Mouse (Mus musculus): Measurements from ENCODE around the gene 1700001L19Rik. TPM values are rescaled to one million over a fixed set of nuclear protein-coding genes. Genes with fewer than 3 reads are reported as not detected.

The 1700001L19Rik gene
- polyA plus RNA-seq, 1 experiment from 2014 or later: 14.4 TPM

- H3K27ac ChIP-seq (ENCODE audit: low read depth, low read length): no peak overlapping the region
- peak; percentile 46 for ATAC-seq
- no peak overlapping the region for H3K4me3 ChIP-seq (ENCODE audit: low read length)
- no peak overlapping the region for H3K4me2 ChIP-seq (ENCODE audit: low read length)
- H3K36me3 ChIP-seq (ENCODE audit: control insufficient read depth, insufficient read depth, low read length): no peaks in the 10 kb centered on the region
- 10% methylated on average over 6 of the region's 6 CpGs for WGBS
- 0 out of 2 replicates have a peak overlapping the region, but pooled peaks have one; percentile 5 for H3K9ac ChIP-seq (ENCODE audit: low read depth, low read length)
- H3K9me3 ChIP-seq (ENCODE audit: control insufficient read depth, low read length): no peaks in the 10 kb centered on the region
- no peaks in the 10 kb centered on the region for H3K27me3 ChIP-seq (replicated peaks; ENCODE audit: control insufficient read depth, insufficient read depth, low read length)
- H3K4me1 ChIP-seq (ENCODE audit: control insufficient read depth, insufficient read depth, low read depth, low read length): peaks cover 3% of the 10 kb centered on the region
Measured at GRCm38 (mm10) chr13:68601184-68601583, 4.0 kb downstream of the 1700001L19Rik start.

DNA sequence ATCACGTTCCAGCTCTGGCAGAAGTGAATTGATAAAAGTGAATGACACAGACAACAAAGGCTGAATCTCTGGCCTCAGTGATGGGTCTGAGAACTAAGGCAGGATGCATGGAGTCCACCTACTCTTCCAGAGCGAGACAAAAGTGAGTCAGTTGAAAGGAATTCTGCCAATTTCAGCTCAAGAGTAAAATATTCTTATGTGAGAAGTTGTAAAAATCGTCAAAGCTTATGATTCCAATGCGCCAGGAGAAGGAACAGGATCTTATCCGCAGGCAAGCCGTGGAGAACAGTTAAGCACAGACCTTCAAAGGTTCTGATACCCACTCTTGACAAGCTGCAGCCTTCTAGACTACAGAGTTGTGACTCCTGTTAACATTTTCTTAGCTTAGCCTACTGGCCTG, 5.9 kb downstream of the 1700001L19Rik start:
- no peak overlapping the region for H3K4me2 ChIP-seq (ENCODE audit: low read length)
- no peaks in the 10 kb centered on the region for H3K36me3 ChIP-seq (ENCODE audit: control insufficient read depth, insufficient read depth, low read length)
- 84% methylated on average over 6 of the region's 6 CpGs for WGBS
- H3K9ac ChIP-seq (ENCODE audit: low read depth, low read length): no peak overlapping the region
- H3K27me3 ChIP-seq (replicated peaks; ENCODE audit: control insufficient read depth, insufficient read depth, low read length): no peaks in the 10 kb centered on the region
- no peaks in the 10 kb centered on the region for H3K9me3 ChIP-seq (ENCODE audit: control insufficient read depth, low read length)
- H3K4me1 ChIP-seq (ENCODE audit: control insufficient read depth, insufficient read depth, low read depth, low read length): no peaks in the 10 kb centered on the region; the same call in none of the 2 replicates
- ATAC-seq: no peak
- no peak overlapping the region for H3K27ac ChIP-seq (ENCODE audit: low read depth, low read length)
- no peak overlapping the region for H3K4me3 ChIP-seq (ENCODE audit: low read length)

DNA sequence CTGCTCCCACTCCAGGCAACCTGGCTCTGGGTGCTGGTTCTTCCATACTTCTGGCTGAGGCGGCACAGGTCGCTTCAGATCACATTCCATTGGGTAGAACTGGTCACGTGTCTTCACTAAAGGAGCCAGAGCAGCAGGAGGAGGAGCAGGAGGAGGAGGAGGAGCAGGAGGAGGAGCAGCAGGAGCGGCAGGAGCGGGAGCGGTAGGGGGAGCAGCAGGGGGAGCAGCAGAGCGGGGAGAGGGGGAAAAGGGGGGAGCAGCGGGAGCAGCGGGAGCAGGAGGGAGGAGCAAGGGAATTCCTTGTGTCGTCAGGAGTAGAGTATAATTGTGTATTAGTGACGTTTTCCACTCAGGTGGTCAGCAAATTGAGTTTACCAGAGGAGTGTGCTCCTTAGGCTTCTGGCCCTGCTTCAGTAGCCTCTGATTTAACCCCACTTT, 8.5 kb downstream of the 1700001L19Rik start:
- no peaks in the 10 kb centered on the region for H3K9me3 ChIP-seq (ENCODE audit: control insufficient read depth, low read length)
- WGBS: 3% methylated on average over 11 of the region's 11 CpGs
- no peak overlapping the region for H3K9ac ChIP-seq (ENCODE audit: low read depth, low read length)
- H3K36me3 ChIP-seq (ENCODE audit: control insufficient read depth, insufficient read depth, low read length): no peaks in the 10 kb centered on the region
- no peak overlapping the region for H3K27ac ChIP-seq (ENCODE audit: low read depth, low read length)
- H3K4me1 ChIP-seq (ENCODE audit: control insufficient read depth, insufficient read depth, low read depth, low read length): no peaks in the 10 kb centered on the region; the same call in none of the 2 replicates
- no peaks in the 10 kb centered on the region for H3K27me3 ChIP-seq (replicated peaks; ENCODE audit: control insufficient read depth, insufficient read depth, low read length)
- peak overlapping the region; percentile 32 for H3K4me3 ChIP-seq (ENCODE audit: low read length)
- peak; percentile 76 for ATAC-seq
- H3K4me2 ChIP-seq (ENCODE audit: low read length): peak overlapping the region; percentile 52

DNA sequence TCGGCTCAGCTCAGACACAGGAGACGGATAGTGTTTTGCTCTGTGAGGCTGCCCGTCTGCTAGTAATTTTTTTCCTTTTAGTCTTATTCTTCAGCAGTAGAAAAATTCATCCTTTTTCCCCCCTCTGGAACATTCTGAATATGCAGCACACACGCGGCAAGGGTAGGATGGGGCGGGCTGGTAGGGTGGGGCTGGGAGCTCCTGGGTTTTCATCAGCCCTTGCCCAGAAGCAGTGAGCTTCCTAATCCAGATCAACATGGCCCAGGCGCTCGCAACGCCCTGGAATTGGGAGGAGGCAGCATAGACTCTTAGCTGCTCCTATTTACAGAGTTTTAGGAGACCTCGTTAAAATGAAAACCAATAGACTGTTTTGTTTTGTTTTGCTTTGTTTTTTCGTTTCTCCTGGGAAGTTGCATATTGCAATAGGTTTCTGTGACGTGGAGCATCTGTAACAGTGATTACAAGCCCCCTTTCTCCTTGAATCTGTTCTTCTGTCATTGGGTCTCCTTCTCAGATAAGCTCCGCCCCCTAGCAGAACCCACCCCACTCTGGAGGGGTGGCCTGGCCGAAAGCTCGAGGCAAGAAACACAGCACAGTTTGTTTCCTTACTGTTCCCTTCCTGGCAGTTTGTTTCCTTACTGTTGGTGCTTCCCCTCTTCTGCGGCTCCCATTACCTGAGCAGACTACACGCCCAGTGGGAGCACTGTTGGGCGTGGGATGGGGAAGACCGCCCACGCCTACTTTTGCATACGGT, 10.6 kb downstream of the 1700001L19Rik start:
- Histone ChIP-seq H3K9me3 (ENCODE audit: control insufficient read depth, low read length) (no peaks in the 10 kb centered on the region), H3K36me3 (ENCODE audit: control insufficient read depth, insufficient read depth, low read length) (no peaks in the 10 kb centered on the region), H3K4me2 (ENCODE audit: low read length) (peak overlapping the region; percentile 25), H3K27me3 (replicated peaks; ENCODE audit: control insufficient read depth, insufficient read depth, low read length) (no peaks in the 10 kb centered on the region), H3K9ac (ENCODE audit: low read depth, low read length) (0 out of 2 replicates have a peak overlapping the region, but pooled peaks have one; percentile 4), H3K4me1 (ENCODE audit: control insufficient read depth, insufficient read depth, low read depth, low read length) (no peaks in the 10 kb centered on the region; the same call in 1 of the 2 replicates), H3K4me3 (ENCODE audit: low read length) (no peak overlapping the region), H3K27ac (ENCODE audit: low read depth, low read length) (peak overlapping the region; percentile 36)
- 53% methylated on average over 21 of the region's 21 CpGs for WGBS
- peak; percentile 60 for ATAC-seq

GRCm38 (mm10) chr13:68622792-68623191, 25.6 kb downstream of the 1700001L19Rik start:
- H3K9ac ChIP-seq (ENCODE audit: low read depth, low read length): no peak overlapping the region
- H3K4me1 ChIP-seq (ENCODE audit: control insufficient read depth, insufficient read depth, low read depth, low read length): no peaks in the 10 kb centered on the region
- H3K27ac ChIP-seq (ENCODE audit: low read depth, low read length): no peak overlapping the region
- H3K4me3 ChIP-seq (ENCODE audit: low read length): no peak overlapping the region
- no peaks in the 10 kb centered on the region for H3K27me3 ChIP-seq (replicated peaks; ENCODE audit: control insufficient read depth, insufficient read depth, low read length)
- no peaks in the 10 kb centered on the region for H3K36me3 ChIP-seq (ENCODE audit: control insufficient read depth, insufficient read depth, low read length)
- ATAC-seq: peak; percentile 94
- no peak overlapping the region for H3K4me2 ChIP-seq (ENCODE audit: low read length)
- 63% methylated on average over 6 of the region's 6 CpGs for WGBS
- H3K9me3 ChIP-seq (ENCODE audit: control insufficient read depth, low read length): no peaks in the 10 kb centered on the region

DNA sequence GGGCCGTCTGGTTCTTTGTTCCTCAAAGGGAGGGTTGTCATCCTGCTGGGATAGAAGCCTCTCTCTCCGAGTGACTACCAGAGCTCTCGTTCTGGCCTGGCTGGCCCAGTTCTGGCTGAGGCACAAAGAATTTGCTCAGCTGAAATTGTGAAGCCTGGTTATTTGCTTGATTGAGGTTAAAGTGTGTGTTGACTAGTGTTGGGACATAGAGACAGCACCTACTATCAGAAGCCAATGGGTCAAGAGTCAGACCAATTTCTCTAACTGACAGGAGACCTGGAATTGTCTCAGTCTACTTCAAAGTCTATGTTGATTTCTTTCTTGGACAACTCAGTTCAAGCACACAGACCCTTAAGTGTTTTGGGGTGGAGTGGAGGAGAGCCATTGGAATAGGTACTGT, 29.8 kb downstream of the 1700001L19Rik start:
- no peaks in the 10 kb centered on the region for H3K27me3 ChIP-seq (replicated peaks; ENCODE audit: control insufficient read depth, insufficient read depth, low read length)
- no peak for ATAC-seq
- 77% methylated on average over 3 of the region's 3 CpGs for WGBS

GRCm38 (mm10) chr13:68642786-68643185, 45.6 kb downstream of the 1700001L19Rik start:
- ATAC-seq: no peak
- Histone ChIP-seq H3K9me3 (ENCODE audit: control insufficient read depth, low read length) (no peaks in the 10 kb centered on the region), H3K36me3 (ENCODE audit: control insufficient read depth, insufficient read depth, low read length) (no peaks in the 10 kb centered on the region), H3K27me3 (replicated peaks; ENCODE audit: control insufficient read depth, insufficient read depth, low read length) (no peaks in the 10 kb centered on the region), H3K9ac (ENCODE audit: low read depth, low read length) (no peak overlapping the region), H3K4me2 (ENCODE audit: low read length) (no peak overlapping the region), H3K4me3 (ENCODE audit: low read length) (no peak overlapping the region), H3K4me1 (ENCODE audit: control insufficient read depth, insufficient read depth, low read depth, low read length) (no peaks in the 10 kb centered on the region), H3K27ac (ENCODE audit: low read depth, low read length) (no peak overlapping the region)
- 98% methylated on average over 1 of the region's 1 CpGs for WGBS

More for the DNA sequence above, 29.8 kb downstream of the 1700001L19Rik start:
- Histone ChIP-seq H3K4me3 (ENCODE audit: low read length) (no peak overlapping the region), H3K27ac (ENCODE audit: low read depth, low read length) (no peak overlapping the region), H3K4me2 (ENCODE audit: low read length) (no peak overlapping the region), H3K4me1 (ENCODE audit: control insufficient read depth, insufficient read depth, low read depth, low read length) (no peaks in the 10 kb centered on the region), H3K36me3 (ENCODE audit: control insufficient read depth, insufficient read depth, low read length) (no peaks in the 10 kb centered on the region), H3K9me3 (ENCODE audit: control insufficient read depth, low read length) (no peaks in the 10 kb centered on the region), H3K9ac (ENCODE audit: low read depth, low read length) (no peak overlapping the region)

Other genes starting within 250 kb of the 1700001L19Rik start
- 10.6 and 12.6 TPM in 2 replicates for gene Mtrr, start 15.3 kb upstream of the 1700001L19Rik start, polyA plus RNA-seq (2015; fragmentation: Nextera tagmentation; extraction: Ambion mirVana)
- 21.9 and 22.3 TPM in 2 replicates for gene Fastkd3, start 15.2 kb upstream of the 1700001L19Rik start, polyA plus RNA-seq (2015; fragmentation: Nextera tagmentation; extraction: Ambion mirVana)